Mouse (Mus musculus): ENCODE results near the gene Pttg1ip.

GRCm38 (mm10) chr10:77643160-77643559 lies 61.6 kb downstream of the Pttg1ip start:
- TF ChIP-seq CTCF (IDR thresholded peaks at IDR 0.05; ENCODE audit: control insufficient read depth, insufficient read depth, insufficient read length) (no peak), USF1 (IDR thresholded peaks at IDR 0.05; ENCODE audit: low read depth) (no peak)
